Mouse (Mus musculus) left cerebral cortex, adult 2 months (tissue): ENCODE data around the gene Snap25. TPM values are rescaled to one million over a fixed set of nuclear protein-coding genes. Genes with fewer than 3 reads are reported as not detected.
A peak's percentile ranks its signal among the peaks of the same experiment; 100 is the strongest.

Experiments used
- DNase-seq, 2 experiments: peaks; one replicate each; pipeline ENCODE4 v3.0.0; 2021 to 2022; ENCODE audit warnings: low spot score in 2 of 2, mixed read lengths in 1 of 2; ENCODE audit errors: extremely low spot score in 1 of 2
- H3K27ac ChIP-seq: fragments of 200-600 bp; 2 replicates; pipeline ENCODE4 v1.8.1; 2022
- H3K4me3 ChIP-seq: fragments of 200-600 bp; 2 replicates; pipeline ENCODE4 v1.8.1; 2022
- CTCF ChIP-seq: fragments of 200-600 bp; IDR thresholded peaks from 2 replicates; pipeline ENCODE4 v1.8.1; 2022; ENCODE audit warnings: antibody characterized with exemption, mild to moderate bottlenecking, moderate library complexity
- intact Hi-C: fragments of 180-260 bp; cut with DNase I; formaldehyde crosslinking; loops from one replicate; pipeline ENCODE4 v1.15.1; 2025
- total RNA-seq, 2 experiments: library from RNA; stranded (reverse); gene quantifications; 2 replicates each; pipeline ENCODE4 v1.2.3; 2021

Snap25 gene
- total RNA-seq, 2 experiments from 2014 or later: 3,053 to 3,248 TPM

DNA sequence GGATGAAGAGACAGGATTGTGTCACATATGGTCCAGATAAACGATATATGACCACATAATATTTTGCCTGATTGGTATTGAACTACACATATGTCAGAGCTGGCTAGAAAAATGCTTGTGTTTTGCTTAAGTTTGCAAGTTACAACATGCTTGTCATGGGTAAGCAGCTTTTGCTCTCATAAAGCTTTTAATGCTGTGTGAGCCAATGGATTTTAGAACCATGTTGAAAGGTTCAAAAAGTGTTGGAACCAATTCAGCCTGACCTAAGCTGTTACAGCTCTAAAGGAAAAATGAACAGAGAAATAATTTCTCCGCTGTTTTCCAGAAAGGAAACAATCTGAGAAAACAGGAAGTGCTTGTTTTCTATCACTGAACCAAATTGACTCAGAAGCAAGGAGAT is 64.9 kb downstream of the Snap25 start:
- no peak for TF ChIP-seq CTCF
- DNase-seq: no peak
- no peak overlapping the region for H3K4me3 ChIP-seq
- intact Hi-C loops: no loop called here
- H3K27ac ChIP-seq: no peak overlapping the region; the same call in 1 of the 2 replicates

DNA sequence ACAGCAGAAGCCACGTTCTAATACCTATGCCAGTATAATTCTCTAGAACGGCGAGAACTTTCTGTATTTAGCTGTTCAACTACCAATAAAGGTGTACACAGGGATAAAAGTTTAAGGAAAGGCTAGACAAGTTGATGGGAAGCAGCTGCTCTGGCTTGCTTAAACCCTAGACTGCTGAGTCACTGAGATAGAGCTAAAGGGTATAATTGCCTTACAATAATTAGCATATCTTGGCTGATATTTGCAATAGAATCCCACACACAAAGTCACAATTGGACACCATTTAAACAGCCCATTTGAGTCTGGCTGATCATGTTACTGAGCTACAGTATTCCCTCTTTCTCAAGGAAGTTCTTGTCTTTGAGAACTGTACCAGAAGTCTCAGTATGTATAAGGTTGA is 65.4 kb downstream of the Snap25 start:
- no peak overlapping the region for H3K27ac ChIP-seq
- H3K4me3 ChIP-seq: no peak overlapping the region
- DNase-seq: no peak
- intact Hi-C loops: no loop called here
- no peak for TF ChIP-seq CTCF

DNA sequence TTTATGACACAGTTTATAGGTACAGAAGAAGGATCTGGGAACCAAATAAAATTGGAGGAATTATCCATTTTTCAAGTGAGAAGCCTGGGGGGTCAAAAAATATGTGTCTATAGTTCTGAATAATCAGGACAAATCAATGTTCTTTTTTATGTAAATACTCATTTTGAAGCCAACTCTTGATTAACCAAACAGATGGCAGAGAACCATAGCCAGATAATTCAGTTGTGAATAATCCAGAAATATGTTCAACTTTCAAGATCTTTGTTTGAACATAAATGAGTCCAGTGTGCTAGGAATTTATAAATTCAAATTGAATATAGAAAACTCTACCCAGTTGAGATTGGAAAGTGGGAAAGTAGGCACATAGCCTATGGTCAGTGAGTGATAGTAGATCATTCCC is 67.0 kb downstream of the Snap25 start:
- H3K27ac ChIP-seq: peak overlapping the region; percentile 64; the same call in 1 of the 2 replicates
- TF ChIP-seq CTCF: no peak
- no peak overlapping the region for H3K4me3 ChIP-seq
- DNase-seq: no peak
- intact Hi-C loops: no loop called here

- no peak overlapping the region for H3K4me3 ChIP-seq
- intact Hi-C loops: no loop called here
- TF ChIP-seq CTCF: no peak
- H3K27ac ChIP-seq: peak overlapping the region; percentile 60
- no peak for DNase-seq
Measured at GRCm38 (mm10) chr2:136784310-136784709, 71.1 kb downstream of the Snap25 start.

DNA sequence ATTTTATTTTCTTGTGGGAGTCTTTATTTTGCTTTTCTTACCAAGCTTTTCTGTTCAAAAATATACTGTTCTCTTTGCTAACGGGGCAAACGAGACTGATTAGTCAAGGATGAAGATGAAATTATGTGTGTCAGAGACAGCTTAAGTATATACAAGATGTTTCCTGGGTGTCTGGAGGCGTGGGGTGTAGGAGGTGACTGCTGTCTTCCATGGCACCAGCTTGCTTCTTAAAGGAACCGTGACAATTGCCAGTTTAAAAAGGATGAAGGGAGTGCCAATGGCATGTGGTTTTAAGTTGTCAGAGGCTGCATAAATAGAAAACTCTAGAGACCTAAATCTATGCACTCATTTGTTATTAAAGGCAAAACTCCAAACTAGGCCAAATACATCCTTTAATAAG is 75.1 kb downstream of the Snap25 start:
- no peak for TF ChIP-seq CTCF
- H3K4me3 ChIP-seq: no peak overlapping the region
- peak; percentile 65 to 77 for DNase-seq
- peak overlapping the region; percentile 81 for H3K27ac ChIP-seq
- intact Hi-C loops: loop anchor here (2.0 kb wide), 1 partner anchor 14 kb away; no protein-coding TSS in a partner anchor

DNA sequence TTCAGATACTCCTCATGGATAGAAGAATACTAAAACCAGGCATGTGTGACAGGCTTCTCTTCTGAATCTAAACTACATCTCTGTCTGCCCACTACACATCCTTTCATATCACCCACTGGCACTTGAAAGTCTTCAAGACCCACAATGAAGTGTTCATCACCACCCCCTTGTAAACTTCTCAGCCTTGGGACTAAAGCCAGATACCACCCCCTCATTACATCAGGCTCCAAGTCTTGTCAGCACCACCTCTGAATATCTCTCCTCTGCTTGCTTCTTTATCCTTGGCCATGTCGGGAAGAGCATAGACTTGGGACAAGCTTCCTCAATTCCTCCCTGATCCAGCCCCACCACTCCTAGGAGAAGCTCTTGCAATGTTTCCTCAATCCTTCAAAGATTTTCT is 83.3 kb downstream of the Snap25 start:
- Histone ChIP-seq H3K27ac (peak overlapping the region; percentile 28; the same call in 1 of the 2 replicates), H3K4me3 (no peak overlapping the region)
- TF ChIP-seq CTCF: no peak
- intact Hi-C loops: no loop called here
- DNase-seq: peak in 1 of 2 experiments; percentile 58

- intact Hi-C loops: no loop called here
- DNase-seq: no peak
- Histone ChIP-seq H3K27ac (peak overlapping the region; percentile 83), H3K4me3 (no peak overlapping the region)
- TF ChIP-seq CTCF: no peak
Measured at GRCm38 (mm10) chr2:136798887-136799430, 85.7 kb downstream of the Snap25 start.

DNA sequence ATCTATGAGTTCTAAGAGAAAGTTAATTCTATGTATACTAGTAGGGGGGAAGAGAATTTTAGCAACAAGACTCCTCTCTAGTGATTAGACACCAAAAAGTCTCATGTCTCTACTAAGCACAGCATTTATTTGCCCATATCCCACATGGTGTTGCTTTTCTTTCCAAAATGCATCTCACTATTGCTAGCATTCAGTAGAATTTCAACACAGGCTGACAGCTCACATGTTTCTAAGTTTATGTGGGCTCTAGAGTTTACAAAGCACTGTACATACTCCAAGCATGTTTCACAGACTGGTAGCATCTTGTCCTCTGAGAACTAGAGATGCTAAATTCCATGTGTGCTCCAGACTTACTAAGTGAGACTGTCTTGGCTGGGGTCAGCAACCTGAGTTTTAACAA is 87.8 kb downstream of the Snap25 start:
- intact Hi-C loops: loop anchor here (10.0 kb wide), 1 partner anchor 126 kb away; no protein-coding TSS in a partner anchor

GRCm38 (mm10) chr2:136802076-136802475 is 88.8 kb downstream of the Snap25 start:
- DNase-seq: no peak
- H3K27ac ChIP-seq: peak overlapping the region; percentile 71
- intact Hi-C loops: loop anchor here (2.0 to 10.0 kb wide), 2 partner anchors 13 to 127 kb away; no protein-coding TSS in a partner anchor
- no peak for TF ChIP-seq CTCF
- no peak overlapping the region for H3K4me3 ChIP-seq

More for the DNA sequence above, 87.8 kb downstream of the Snap25 start:
- H3K4me3 ChIP-seq: no peak overlapping the region
- H3K27ac ChIP-seq: peak overlapping the region; percentile 44; the same call in 1 of the 2 replicates
- no peak for DNase-seq
- no peak for TF ChIP-seq CTCF

GRCm38 (mm10) chr2:136803142-136803541 is 89.9 kb downstream of the Snap25 start:
- no peak for TF ChIP-seq CTCF
- intact Hi-C loops: loop anchor here (2.0 to 10.0 kb wide), 2 partner anchors 14 to 128 kb away; no protein-coding TSS in a partner anchor
- H3K27ac ChIP-seq: peak overlapping the region; percentile 71
- DNase-seq: peak; percentile 38 to 46
- H3K4me3 ChIP-seq: no peak overlapping the region

DNA sequence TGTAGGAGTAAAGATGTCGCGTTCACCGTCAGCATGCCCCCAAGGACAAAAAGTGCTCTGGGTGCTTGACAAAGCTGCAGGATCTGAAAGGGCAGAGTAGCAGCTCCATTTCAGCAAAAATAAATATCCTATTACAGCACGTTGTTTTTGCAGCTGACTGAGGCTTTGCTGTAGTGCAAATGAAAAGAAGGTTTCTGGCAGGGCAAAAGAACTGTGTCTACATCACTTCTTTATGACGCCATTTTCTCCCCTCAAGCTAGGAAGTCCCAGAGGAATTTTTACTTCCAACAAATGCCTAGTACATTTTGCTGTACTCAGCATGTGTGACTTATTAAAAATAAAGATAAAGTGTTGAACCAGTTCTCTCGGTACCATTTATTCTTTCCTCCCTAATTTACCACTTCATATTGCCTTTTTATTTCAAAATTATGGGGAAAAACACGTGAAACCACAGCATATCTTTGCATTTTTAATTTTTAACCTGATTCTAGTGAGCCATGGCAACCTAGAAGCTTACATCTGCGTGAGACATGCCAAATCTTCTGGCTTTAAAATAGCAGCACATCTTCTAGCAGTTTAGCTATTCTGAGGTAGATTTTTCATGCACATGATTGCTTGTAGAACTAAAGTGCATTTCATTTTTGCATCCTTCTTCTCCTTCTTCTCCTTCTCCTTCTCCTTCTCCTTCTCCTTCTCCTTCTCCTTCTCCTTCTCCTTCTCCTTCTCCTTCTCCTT is 94.9 kb downstream of the Snap25 start:
- intact Hi-C loops: loop anchor here (10.0 kb wide), 1 partner anchor 133 kb away; no protein-coding TSS in a partner anchor
- H3K27ac ChIP-seq: peak overlapping the region; percentile 76
- no peak for DNase-seq

DNA sequence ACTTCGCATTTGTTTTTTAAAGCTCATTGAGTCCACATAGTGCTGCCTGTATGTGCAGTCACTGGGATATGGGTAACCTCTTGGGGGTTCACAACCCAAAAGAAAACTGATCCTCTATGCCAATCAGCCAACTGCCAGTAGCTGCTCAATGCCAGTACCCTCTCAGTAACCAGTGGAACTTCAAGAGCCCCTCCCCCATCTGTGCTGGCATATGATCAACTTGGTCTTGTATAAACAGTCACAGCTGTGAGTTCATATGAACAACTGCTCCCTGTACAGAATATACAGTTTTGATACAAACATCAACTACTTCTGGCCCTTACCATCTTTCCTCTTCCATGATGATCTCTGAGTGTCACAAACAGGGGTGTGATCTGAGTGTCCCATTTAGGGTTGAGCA is 98.1 kb downstream of the Snap25 start:
- no peak for TF ChIP-seq CTCF
- Histone ChIP-seq H3K27ac (no peak overlapping the region), H3K4me3 (no peak overlapping the region)
- intact Hi-C loops: no loop called here
- no peak for DNase-seq

More for the DNA sequence above, 94.9 kb downstream of the Snap25 start:
- no peak for TF ChIP-seq CTCF
- H3K4me3 ChIP-seq: no peak overlapping the region
